Mouse (Mus musculus) mouse embryonic stem cell (cell line): Measurements from ENCODE around the gene 1500009C09Rik.

Experiments
- in situ Hi-C, 2 experiments: fragments of 300-500 bp; cut with MboI; formaldehyde crosslinking; loops; 1 replicate in 1 of 2; 3 replicates in 1 of 2; pipeline ENCODE4 v1.14.3; 2019 to 2020; ENCODE audit warnings: low sequenced_read_pairs in 2 of 2, low pct_unique_long_range_greater_than_20kb in 1 of 2, mixed read lengths in 1 of 2; ENCODE audit not compliant: unreplicated experiment in 1 of 2

1500009C09Rik gene

GRCm38 (mm10) chr15:82216142-82216827 lies 35.9 kb upstream of the 1500009C09Rik start:
- in situ Hi-C loops, result loop anchor here in 1 of 2 experiments (10.0 kb wide), 1 partner anchor 151 kb away; the partner anchor contains the start of gene Mei1

- in situ Hi-C loops, result loop anchor here in 1 of 2 experiments (10.0 kb wide), 1 partner anchor 152 kb away; the partner anchor contains the start of gene Mei1
These were observed 35.2 kb upstream of the 1500009C09Rik start for GRCm38 (mm10) chr15:82217039-82217438.

GRCm38 (mm10) chr15:82217980-82218379 lies 34.2 kb upstream of the 1500009C09Rik start:
- in situ Hi-C loops, result loop anchor here in 1 of 2 experiments (10.0 kb wide), 1 partner anchor 153 kb away; the partner anchor contains the start of gene Mei1

- in situ Hi-C loops, result loop anchor here in 1 of 2 experiments (10.0 kb wide), 1 partner anchor 154 kb away; the partner anchor contains the start of gene Mei1
These were observed 33.2 kb upstream of the 1500009C09Rik start for GRCm38 (mm10) chr15:82218778-82219666.

- in situ Hi-C loops, result loop anchor here (10.0 kb wide), 2 partner anchors 135 to 155 kb away; partner anchors contain the start of gene Mei1 (in 1 of the 2)
These were observed 32.1 kb upstream of the 1500009C09Rik start for GRCm38 (mm10) chr15:82220003-82220675.

GRCm38 (mm10) chr15:82221104-82221860 lies 30.9 kb upstream of the 1500009C09Rik start:
- in situ Hi-C loops, result loop anchor here (10.0 kb wide), 2 partner anchors 136 to 156 kb away; partner anchors contain the start of gene Mei1 (in 1 of the 2)

GRCm38 (mm10) chr15:82223251-82223650 lies 28.9 kb upstream of the 1500009C09Rik start:
- in situ Hi-C loops, result loop anchor here (10.0 kb wide), 2 partner anchors 138 to 158 kb away; partner anchors contain the start of gene Mei1 (in 1 of the 2)

- in situ Hi-C loops, result loop anchor here (10.0 kb wide), 2 partner anchors 139 to 159 kb away; partner anchors contain the start of gene Mei1 (in 1 of the 2)
These were observed 28.3 kb upstream of the 1500009C09Rik start, which contains the start of gene Tnfrsf13c for GRCm38 (mm10) chr15:82223657-82224601. Tnfrsf13c (minus strand) TSS chr15:82224369.

- in situ Hi-C loops, result loop anchor here (10.0 kb wide), 2 partner anchors 140 to 160 kb away; partner anchors contain the start of gene Mei1 (in 1 of the 2)
These were observed 27.5 kb upstream of the 1500009C09Rik start for GRCm38 (mm10) chr15:82224602-82225215.

- in situ Hi-C loops, result loop anchor here (10.0 kb wide), 2 partner anchors 141 to 161 kb away; partner anchors contain the start of gene Mei1 (in 1 of the 2)
These were observed 26.4 kb upstream of the 1500009C09Rik start for GRCm38 (mm10) chr15:82225769-82226168.

- in situ Hi-C loops, result loop anchor here (10.0 kb wide), 3 partner anchors 95 to 165 kb away; partner anchors contain the start of gene Mei1 (in 1 of the 2)
These were observed 22.6 kb upstream of the 1500009C09Rik start for GRCm38 (mm10) chr15:82229542-82230045.

GRCm38 (mm10) chr15:82230098-82230611 lies 22.0 kb upstream of the 1500009C09Rik start:
- in situ Hi-C loops, result loop anchor here in 1 of 2 experiments (10.0 kb wide), 1 partner anchor 95 kb away; no protein-coding TSS in a partner anchor

GRCm38 (mm10) chr15:82231100-82231499 lies 21.1 kb upstream of the 1500009C09Rik start:
- in situ Hi-C loops, result loop anchor here in 1 of 2 experiments (10.0 kb wide), 1 partner anchor 96 kb away; no protein-coding TSS in a partner anchor

- in situ Hi-C loops, result loop anchor here in 1 of 2 experiments (10.0 kb wide), 1 partner anchor 97 kb away; no protein-coding TSS in a partner anchor
These were observed 20.4 kb upstream of the 1500009C09Rik start for GRCm38 (mm10) chr15:82231591-82232378.
